Mouse (Mus musculus) kidney, embryonic 15.5 days (tissue): ENCODE data around the gene Tbrg1. TPM values are rescaled to one million over a fixed set of nuclear protein-coding genes. Genes with fewer than 3 reads are reported as not detected.
A peak's percentile ranks its signal among the peaks of the same experiment; 100 is the strongest.

Experiments
- ATAC-seq: fragments of 200-750 bp; cut with Nextera tagmentation; replicated peaks from 2 replicates; pipeline ENCODE4 v1.8.0; 2017; ENCODE audit warnings: moderate TSS enrichment; ENCODE audit not compliant: low FRiP score
- H3K27ac ChIP-seq: fragments of 300-500 bp; sonication (generic); 2 replicates; pipeline ENCODE4 v1.5.1; 2015; ENCODE audit warnings: mild to moderate bottlenecking, inconsistent platforms
- H3K27me3 ChIP-seq: fragments of 300-500 bp; sonication (generic); 2 replicates; pipeline ENCODE4 v1.6.1; 2015; ENCODE audit warnings: inconsistent platforms
- H3K36me3 ChIP-seq: fragments of 300-500 bp; sonication (generic); 2 replicates; pipeline ENCODE4 v1.6.1; 2015; ENCODE audit warnings: inconsistent platforms
- H3K4me1 ChIP-seq: fragments of 300-500 bp; sonication (generic); 2 replicates; pipeline ENCODE4 v1.6.1; 2015; ENCODE audit warnings: inconsistent platforms
- H3K4me2 ChIP-seq: fragments of 300-500 bp; sonication (generic); 2 replicates; pipeline ENCODE4 v1.6.1; 2015; ENCODE audit warnings: moderate library complexity, mild to moderate bottlenecking, inconsistent platforms
- H3K4me3 ChIP-seq: fragments of 300-500 bp; sonication (generic); replicated peaks from 2 replicates; pipeline ENCODE4 v1.5.1; 2015; ENCODE audit warnings: mild to moderate bottlenecking, inconsistent platforms
- H3K9ac ChIP-seq: fragments of 300-500 bp; sonication (generic); 2 replicates; pipeline ENCODE4 v1.6.1; 2015; ENCODE audit warnings: mild to moderate bottlenecking, inconsistent platforms
- H3K9me3 ChIP-seq: fragments of 300-500 bp; sonication (generic); replicated peaks from 2 replicates; pipeline ENCODE4 v1.6.1; 2016; ENCODE audit warnings: inconsistent platforms
- WGBS: fragments of 180-500 bp; shearing (Covaris S2); methylation state at CpG from one replicate; pipeline ENCODE4 v1.1.7; 2015; ENCODE audit warnings: mixed read lengths; 5-methylcytosine and 5-hydroxymethylcytosine counted together
- polyA plus RNA-seq: library from polyadenylated mRNA; unstranded; fragments of >200 nt; fragmentation: Nextera tagmentation; extraction: Ambion mirVana; gene quantifications from 2 replicates; pipeline ENCODE4 v1.2.1, GENCODE M21; 2015

The Tbrg1 gene
- polyA plus RNA-seq, 1 experiment from 2014 or later = 141 TPM

DNA sequence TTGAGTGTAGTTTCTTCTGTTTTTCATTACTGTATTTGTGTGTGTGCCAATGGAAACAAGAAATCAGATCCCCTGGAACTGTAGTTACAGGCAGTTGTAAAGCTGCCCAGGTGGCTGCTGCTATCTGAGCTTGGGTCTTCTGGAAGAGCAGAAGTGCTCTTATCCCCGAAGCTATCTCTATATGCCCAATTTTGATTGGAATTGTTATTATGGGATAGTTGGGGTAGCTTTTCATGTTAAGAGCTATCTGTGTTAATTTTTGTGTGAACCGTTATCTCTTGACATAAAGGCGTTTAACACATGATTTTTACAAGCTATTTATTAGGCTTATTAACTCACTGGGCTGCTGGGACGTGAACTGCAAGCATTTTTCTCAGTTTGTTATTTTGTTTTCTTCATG, 47.6 kb downstream of the Tbrg1 start:
- Histone ChIP-seq H3K4me3 (no peak overlapping the region), H3K9ac (no peak overlapping the region), H3K27ac (no peak overlapping the region), H3K27me3 (peaks cover 5% of the 10 kb centered on the region), H3K9me3 (no peaks in the 10 kb centered on the region), H3K4me2 (no peak overlapping the region), H3K36me3 (no peaks in the 10 kb centered on the region), H3K4me1 (peaks cover 7% of the 10 kb centered on the region)
- ATAC-seq = no peak
- 59% methylated on average over 4 of the region's 4 CpGs for WGBS

GRCm38 (mm10) chr9:37605089-37605488, 52.0 kb downstream of the Tbrg1 start:
- WGBS = 92% methylated on average over 3 of the region's 3 CpGs

GRCm38 (mm10) chr9:37600538-37601205, 56.4 kb downstream of the Tbrg1 start:
- 86% methylated on average over 2 of the region's 2 CpGs for WGBS
- H3K9me3 ChIP-seq = no peaks in the 10 kb centered on the region
- no peak overlapping the region for H3K27ac ChIP-seq
- H3K27me3 ChIP-seq = no peaks in the 10 kb centered on the region
- H3K4me2 ChIP-seq = no peak overlapping the region
- H3K4me3 ChIP-seq = no peak overlapping the region
- H3K9ac ChIP-seq = no peak overlapping the region
- ATAC-seq = 0 out of 2 replicates have a peak, but pooled peaks have one; percentile 40
- no peaks in the 10 kb centered on the region for H3K36me3 ChIP-seq
- H3K4me1 ChIP-seq = no peaks in the 10 kb centered on the region

More at GRCm38 (mm10) chr9:37605089-37605488, 52.0 kb downstream of the Tbrg1 start:
- Histone ChIP-seq H3K4me2 (no peak overlapping the region), H3K4me1 (no peaks in the 10 kb centered on the region), H3K27me3 (no peaks in the 10 kb centered on the region), H3K36me3 (no peaks in the 10 kb centered on the region), H3K9ac (no peak overlapping the region), H3K9me3 (no peaks in the 10 kb centered on the region), H3K4me3 (no peak overlapping the region), H3K27ac (no peak overlapping the region)
- ATAC-seq = no peak

Other genes with a start within 250 kb of the Tbrg1 start
- 0.18 and 0.53 TPM in 2 replicates for gene Robo3, start 224.1 kb downstream of the Tbrg1 start, polyA plus RNA-seq
- 22.1 and 23.9 TPM in 2 replicates for gene Msantd2, start 168.0 kb downstream of the Tbrg1 start, polyA plus RNA-seq
- gene Esam, start 129.2 kb downstream of the Tbrg1 start, polyA plus RNA-seq = 72.7 and 76.5 TPM in 2 replicates
- gene Vsig2, start 118.1 kb downstream of the Tbrg1 start, polyA plus RNA-seq = 0.91 and 1.4 TPM in 2 replicates
- gene Nrgn, start 104.4 kb downstream of the Tbrg1 start, polyA plus RNA-seq = 3.4 and 4.2 TPM in 2 replicates
- gene Siae, start 101.6 kb downstream of the Tbrg1 start, polyA plus RNA-seq = 9.5 and 9.6 TPM in 2 replicates
- 6.6 and 6.7 TPM in 2 replicates for gene Spa17, start 43.6 kb downstream of the Tbrg1 start, polyA plus RNA-seq
- 5.4 TPM in 1 of 2 replicates, not detected in the other for gene Panx3, start 11.9 kb upstream of the Tbrg1 start, polyA plus RNA-seq
- not detected in 2 replicates for gene Olfr160, start 58.9 kb upstream of the Tbrg1 start, polyA plus RNA-seq
- gene Olfr874, start 87.8 kb upstream of the Tbrg1 start, polyA plus RNA-seq = not detected in 2 replicates
- not detected in 2 replicates for gene Olfr875, start 114.5 kb upstream of the Tbrg1 start, polyA plus RNA-seq
- not detected in 2 replicates for gene Olfr876, start 145.7 kb upstream of the Tbrg1 start, polyA plus RNA-seq
- gene Olfr877, start 197.0 kb upstream of the Tbrg1 start, polyA plus RNA-seq = not detected in 2 replicates
- gene Olfr145, start 239.4 kb upstream of the Tbrg1 start, polyA plus RNA-seq = not detected in 2 replicates